Mouse (Mus musculus): Measurements from ENCODE around the gene Map4k5. TPM values are rescaled to one million over a fixed set of nuclear protein-coding genes. Genes with fewer than 3 reads are reported as not detected.

The Map4k5 gene
- total and polyA plus RNA-seq, 3 experiments, result 7.0 to 8.5 TPM; not detected in 1

DNA sequence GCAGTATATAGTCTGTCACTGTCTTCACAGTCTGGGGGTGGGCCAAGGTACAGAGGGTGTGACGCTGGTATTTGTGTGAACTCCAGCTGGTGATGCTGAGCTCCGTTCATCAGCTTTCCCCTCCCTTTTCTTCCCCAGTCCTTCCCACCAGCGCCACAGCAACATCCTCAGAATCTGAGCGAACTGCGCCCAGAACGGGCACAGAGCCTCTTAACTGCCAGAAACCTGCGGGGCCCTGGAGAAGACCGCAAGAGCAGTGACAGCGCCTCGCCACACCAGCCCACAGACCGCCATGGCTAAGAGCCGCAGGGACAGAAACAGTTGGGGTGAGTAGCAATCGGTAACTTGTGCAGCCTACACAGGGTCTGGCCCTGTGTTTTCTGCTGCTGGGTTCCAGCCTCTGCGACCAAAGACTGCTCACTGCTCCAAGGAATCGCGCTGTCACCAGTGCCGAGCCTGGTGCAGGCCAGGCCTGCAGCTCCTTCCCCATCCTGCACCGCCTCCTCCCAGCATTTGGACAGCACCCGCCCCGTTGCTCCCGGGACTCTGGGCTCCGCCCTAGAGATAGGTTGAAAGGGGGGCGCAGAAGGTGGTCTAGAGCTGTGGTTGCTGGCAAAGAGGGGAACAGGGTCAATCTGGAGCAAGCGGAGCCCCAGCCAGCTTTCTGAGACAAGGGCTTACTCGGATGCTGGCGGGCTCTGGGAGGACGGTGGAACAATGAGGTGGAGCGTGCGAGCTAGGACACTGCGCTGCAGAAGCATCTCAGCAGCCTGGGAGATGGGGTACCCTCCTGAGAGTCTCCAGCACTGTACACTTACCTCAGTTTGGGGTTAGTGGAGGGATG lies 14.9 kb upstream of the Map4k5 start:
- Histone ChIP-seq H3K36me3 (ENCODE audit: control insufficient read depth in 1 of 2, insufficient read depth in 2 of 2, low read length in 2 of 2) (no peaks in the 10 kb centered on the region), H3K27me3 (ENCODE audit: control insufficient read depth in 1 of 2, insufficient read depth in 2 of 2, low read length in 2 of 2) (no peaks in the 10 kb centered on the region), H3K9me3 (replicated peaks; ENCODE audit: insufficient read depth, low read length) (no peaks in the 10 kb centered on the region), H3K79me2 (ENCODE audit: control insufficient read depth, insufficient read depth, low read length, poor library complexity) (no peaks in the 10 kb centered on the region), H3K27ac (ENCODE audit: control insufficient read depth, low read depth, low read length) (no peak overlapping the region), H3K9ac (ENCODE audit: control insufficient read depth, low read depth, low read length, poor library complexity, severe bottlenecking) (no peak overlapping the region), H3K4me1 (ENCODE audit: control insufficient read depth in 1 of 2, insufficient read depth in 2 of 2, low read length in 2 of 2) (no peaks in the 10 kb centered on the region), H3K4me3 (ENCODE audit: control insufficient read depth in 1 of 2, insufficient read depth in 1 of 2, low read depth in 2 of 2, low read length in 2 of 2) (no peak overlapping the region)
- no peak for DNase-seq (ENCODE audit: low read depth, low spot score)
- TF ChIP-seq SIN3A (IDR thresholded peaks at IDR 0.05; ENCODE audit: low read length) (no peak), BHLHE40 (IDR thresholded peaks at IDR 0.05; ENCODE audit: borderline replicate concordance, low read depth, low read length) (no peak), ZKSCAN1 (IDR thresholded peaks at IDR 0.05; ENCODE audit: low read depth, low read length) (no peak), JUND (IDR thresholded peaks at IDR 0.05; ENCODE audit: low read depth, low read length) (no peak), NRF1 (IDR thresholded peaks at IDR 0.05; ENCODE audit: insufficient read depth, low read depth, low read length, poor library complexity, severe bottlenecking) (no peak), MYC (IDR thresholded peaks at IDR 0.05; ENCODE audit: low read depth, low read length) (no peak), UBTF (IDR thresholded peaks at IDR 0.05; ENCODE audit: borderline replicate concordance, insufficient read depth, low read depth, low read length) (no peak), E2F4 (IDR thresholded peaks at IDR 0.05; ENCODE audit: borderline replicate concordance, low read depth, low read length) (no peak), KAT2A (conservative IDR thresholded peaks at IDR 0.05; ENCODE audit: low read depth, low read length) (no peak), NELFE (IDR thresholded peaks at IDR 0.05; ENCODE audit: low read depth, low read length) (no peak), POLR2AphosphoS5 (IDR thresholded peaks at IDR 0.05; ENCODE audit: borderline replicate concordance, low read depth, low read length) (no peak), MAFK (IDR thresholded peaks at IDR 0.05; ENCODE audit: borderline replicate concordance, low read depth, low read length) (no peak), MYB (IDR thresholded peaks at IDR 0.05; ENCODE audit: low read depth, low read length) (no peak), RCOR1 (IDR thresholded peaks at IDR 0.05; ENCODE audit: low read depth, low read length) (no peak), ZC3H11A (IDR thresholded peaks at IDR 0.05; ENCODE audit: low read depth, low read length) (no peak), ETS1 (IDR thresholded peaks at IDR 0.05; ENCODE audit: low read depth, low read length) (no peak), CHD1 (IDR thresholded peaks at IDR 0.05; ENCODE audit: low read depth, low read length) (no peak)

- Histone ChIP-seq H3K9ac (ENCODE audit: control insufficient read depth, low read depth, low read length, poor library complexity, severe bottlenecking) (no peak overlapping the region), H3K79me2 (ENCODE audit: control insufficient read depth, insufficient read depth, low read length, poor library complexity) (no peaks in the 10 kb centered on the region), H3K4me1 (ENCODE audit: control insufficient read depth in 1 of 2, insufficient read depth in 2 of 2, low read length in 2 of 2) (no peaks in the 10 kb centered on the region), H3K4me3 (ENCODE audit: control insufficient read depth in 1 of 2, insufficient read depth in 1 of 2, low read depth in 2 of 2, low read length in 2 of 2) (no peak overlapping the region), H3K27me3 (ENCODE audit: control insufficient read depth in 1 of 2, insufficient read depth in 2 of 2, low read length in 2 of 2) (no peaks in the 10 kb centered on the region), H3K9me3 (replicated peaks; ENCODE audit: insufficient read depth, low read length) (no peaks in the 10 kb centered on the region), H3K36me3 (ENCODE audit: control insufficient read depth in 1 of 2, insufficient read depth in 2 of 2, low read length in 2 of 2) (no peaks in the 10 kb centered on the region), H3K27ac (ENCODE audit: control insufficient read depth, low read depth, low read length) (no peak overlapping the region)
- TF ChIP-seq ZC3H11A (IDR thresholded peaks at IDR 0.05; ENCODE audit: low read depth, low read length) (no peak), ZNF384 (IDR thresholded peaks at IDR 0.05; ENCODE audit: low read depth, low read length) (no peak), POLR2AphosphoS5 (IDR thresholded peaks at IDR 0.05; ENCODE audit: borderline replicate concordance, low read depth, low read length) (no peak), TAL1 (IDR thresholded peaks at IDR 0.05; ENCODE audit: low read length) (no peak), MYB (IDR thresholded peaks at IDR 0.05; ENCODE audit: low read depth, low read length) (no peak), JUND (IDR thresholded peaks at IDR 0.05; ENCODE audit: low read depth, low read length) (no peak)
- DNase-seq (ENCODE audit: low read depth, low spot score), result no peak
Observed at GRCm38 (mm10) chr12:69904991-69905390, 12.0 kb upstream of the Map4k5 start.
